Mouse (Mus musculus) embryonic facial prominence, embryonic 12.5 days (tissue): Measurements from ENCODE around the gene Dlst. TPM values are rescaled to one million over a fixed set of nuclear protein-coding genes. Genes with fewer than 3 reads are reported as not detected.

ENCODE experiments used
- polyA plus RNA-seq: library from polyadenylated mRNA; unstranded; fragments of >200 nt; fragmentation: Nextera tagmentation; extraction: Ambion mirVana; gene quantifications from 2 replicates; pipeline ENCODE4 v1.2.1, GENCODE M21; 2016

Dlst gene
- polyA plus RNA-seq, 1 experiment from 2014 or later: 110 TPM

Other genes starting within 250 kb of the Dlst start
- gene Ltbp2, start 234.3 kb upstream of the Dlst start, polyA plus RNA-seq: 0.71 and 0.93 TPM in 2 replicates
- 142 and 152 TPM in 2 replicates for gene Fcf1, start 139.9 kb upstream of the Dlst start, polyA plus RNA-seq
- gene Arel1, start 139.9 kb upstream of the Dlst start, polyA plus RNA-seq: 20.3 and 21.8 TPM in 2 replicates
- 37.0 and 39.6 TPM in 2 replicates for gene Ylpm1, start 114.5 kb upstream of the Dlst start, polyA plus RNA-seq
- 3.7 and 4.4 TPM in 2 replicates for gene Prox2, start 74 bp upstream of the Dlst start, polyA plus RNA-seq
- 1.7 and 2.2 TPM in 2 replicates for gene Rps6kl1, start 40.4 kb downstream of the Dlst start, polyA plus RNA-seq
- 15.4 and 19.1 TPM in 2 replicates for gene Pgf, start 67.0 kb downstream of the Dlst start, polyA plus RNA-seq
- gene Eif2b2, start 108.6 kb downstream of the Dlst start, polyA plus RNA-seq: 79.0 and 88.2 TPM in 2 replicates
- gene Mlh3, start 159.8 kb downstream of the Dlst start, polyA plus RNA-seq: 10.1 and 11.0 TPM in 2 replicates
- 43.8 and 45.1 TPM in 2 replicates for gene Acyp1, start 177.6 kb downstream of the Dlst start, polyA plus RNA-seq
- 0.78 and 1.1 TPM in 2 replicates for gene Zc2hc1c, start 177.8 kb downstream of the Dlst start, polyA plus RNA-seq
- gene Nek9, start 228.5 kb downstream of the Dlst start, polyA plus RNA-seq: 31.2 and 33.1 TPM in 2 replicates